Mouse (Mus musculus) MEL (cell line): Measurements from ENCODE around the gene Trpm8. TPM values are rescaled to one million over a fixed set of nuclear protein-coding genes. Genes with fewer than 3 reads are reported as not detected.
A peak's percentile ranks its signal among the peaks of the same experiment; 100 is the strongest.

Source experiments
- DNase-seq: peaks from one replicate; pipeline ENCODE4 v3.0.0; 2011; ENCODE audit warnings: low read depth, low spot score
- H3K27ac ChIP-seq: 2 replicates; pipeline ENCODE4 v1.5.1; 2012; ENCODE audit warnings: low read depth, mild to moderate bottlenecking, control low read depth, low read length, moderate library complexity; ENCODE audit not compliant: control insufficient read depth
- H3K27me3 ChIP-seq, 2 experiments: fragments of 150-350 bp in 1 of 2; sonication (generic) in 1 of 2; 2 replicates each; pipeline ENCODE4 v1.6.1; 2012; ENCODE audit warnings: low read length in 2 of 2, mild to moderate bottlenecking in 2 of 2, improper control_type of control experiment in 1 of 2, moderate library complexity in 1 of 2; ENCODE audit not compliant: insufficient read depth in 2 of 2, control insufficient read depth in 1 of 2
- H3K36me3 ChIP-seq, 2 experiments: 2 replicates each; pipeline ENCODE4 v1.6.1; 2012 to 2014; ENCODE audit warnings: low read length in 2 of 2, improper control_type of control experiment in 1 of 2, inconsistent platforms in 1 of 2, mild to moderate bottlenecking in 1 of 2; ENCODE audit not compliant: insufficient read depth in 2 of 2, control insufficient read depth in 1 of 2
- H3K4me1 ChIP-seq, 2 experiments: fragments of 150-350 bp in 1 of 2; sonication (generic) in 1 of 2; 2 replicates each; pipeline ENCODE4 v1.6.1; 2012; ENCODE audit warnings: low read length in 2 of 2, improper control_type of control experiment in 1 of 2, mild to moderate bottlenecking in 1 of 2; ENCODE audit not compliant: insufficient read depth in 2 of 2, control insufficient read depth in 1 of 2
- H3K4me3 ChIP-seq, 2 experiments: fragments of 150-350 bp in 1 of 2; sonication (generic) in 1 of 2; 2 replicates each; pipeline ENCODE4 v1.5.1; 2012; ENCODE audit warnings: low read depth in 2 of 2, low read length in 2 of 2, mild to moderate bottlenecking in 2 of 2, moderate library complexity in 2 of 2, control low read depth in 1 of 2, improper control_type of control experiment in 1 of 2; ENCODE audit not compliant: control insufficient read depth in 1 of 2, insufficient read depth in 1 of 2
- H3K79me2 ChIP-seq: 2 replicates; pipeline ENCODE4 v1.6.1; 2012; ENCODE audit warnings: mild to moderate bottlenecking, low read length, moderate library complexity; ENCODE audit not compliant: control insufficient read depth, poor library complexity, insufficient read depth
- H3K9ac ChIP-seq: 2 replicates; pipeline ENCODE4 v1.6.1; 2012; ENCODE audit warnings: low read depth, mild to moderate bottlenecking, control low read depth, low read length, moderate library complexity; ENCODE audit not compliant: control insufficient read depth, poor library complexity, severe bottlenecking
- H3K9me3 ChIP-seq: fragments of 150-350 bp; sonication (generic); replicated peaks from 2 replicates; pipeline ENCODE4 v1.6.1; 2012; ENCODE audit warnings: mild to moderate bottlenecking, low read length, improper control_type of control experiment, moderate library complexity; ENCODE audit not compliant: insufficient read depth
- BHLHE40 ChIP-seq: IDR thresholded peaks from 2 replicates; pipeline ENCODE4 v1.6.1; 2012; ENCODE audit warnings: low read depth, mild to moderate bottlenecking, inconsistent platforms, low read length, improper control_type of control experiment, borderline replicate concordance
- CHD1 ChIP-seq: IDR thresholded peaks from 2 replicates; pipeline ENCODE4 v1.6.1; 2012; ENCODE audit warnings: low read depth, mild to moderate bottlenecking, inconsistent platforms, low read length, improper control_type of control experiment
- CHD2 ChIP-seq: IDR thresholded peaks from 2 replicates; pipeline ENCODE4 v1.6.1; 2011; ENCODE audit warnings: low read length, improper control_type of control experiment
- CTCF ChIP-seq, 3 experiments: IDR thresholded peaks in 2 of 3; conservative IDR thresholded peaks in 1 of 3; 2 replicates each; pipeline ENCODE4 v1.5.1; 2011 to 2012; ENCODE audit warnings: low read length in 3 of 3, low read depth in 2 of 3, mild to moderate bottlenecking in 2 of 3, improper control_type of control experiment in 1 of 3, inconsistent platforms in 1 of 3, mixed read lengths in 1 of 3, moderate library complexity in 1 of 3; ENCODE audit not compliant: control insufficient read depth in 1 of 3, insufficient read depth in 1 of 3, poor library complexity in 1 of 3, severe bottlenecking in 1 of 3
- EP300 ChIP-seq, 2 experiments: IDR thresholded peaks; 2 replicates each; pipeline ENCODE4 v1.6.1; 2011; ENCODE audit warnings: improper control_type of control experiment in 2 of 2, low read length in 2 of 2, low read depth in 1 of 2, mild to moderate bottlenecking in 1 of 2
- GABPA ChIP-seq: IDR thresholded peaks from 2 replicates; pipeline ENCODE4 v1.6.1; 2012; ENCODE audit warnings: low read depth, mild to moderate bottlenecking, inconsistent platforms, low read length, improper control_type of control experiment, moderate library complexity
- GATA1 ChIP-seq: IDR thresholded peaks from 2 replicates; pipeline ENCODE4 v1.6.1; 2011; ENCODE audit warnings: low read depth, low read length, improper control_type of control experiment
- MAFK ChIP-seq: IDR thresholded peaks from 2 replicates; pipeline ENCODE4 v1.6.1; 2011; ENCODE audit warnings: low read depth, mild to moderate bottlenecking, low read length, improper control_type of control experiment, borderline replicate concordance
- MEF2A ChIP-seq: IDR thresholded peaks from 2 replicates; pipeline ENCODE4 v1.6.1; 2014; ENCODE audit warnings: low read depth, mild to moderate bottlenecking, inconsistent platforms, low read length, improper control_type of control experiment; ENCODE audit not compliant: poor library complexity, insufficient replicate concordance, severe bottlenecking; ENCODE audit errors: extremely low read depth
- MYC ChIP-seq: IDR thresholded peaks from 2 replicates; pipeline ENCODE4 v1.6.1; 2011; ENCODE audit warnings: low read depth, mild to moderate bottlenecking, low read length, improper control_type of control experiment, moderate library complexity
- POLR2A ChIP-seq, 2 experiments: IDR thresholded peaks; 2 replicates each; pipeline ENCODE4 v1.6.1; 2011 to 2012; ENCODE audit warnings: low read length in 2 of 2, mild to moderate bottlenecking in 2 of 2, control low read depth in 1 of 2, improper control_type of control experiment in 1 of 2, low read depth in 1 of 2, moderate library complexity in 1 of 2; ENCODE audit not compliant: control insufficient read depth in 1 of 2, insufficient read depth in 1 of 2, poor library complexity in 1 of 2
- POLR2AphosphoS2 ChIP-seq: IDR thresholded peaks from 2 replicates; pipeline ENCODE4 v1.6.1; 2011; ENCODE audit warnings: low read length, improper control_type of control experiment
- POLR2AphosphoS5 ChIP-seq: IDR thresholded peaks from 2 replicates; pipeline ENCODE4 v1.6.1; 2012; ENCODE audit warnings: low read depth, borderline replicate concordance, mild to moderate bottlenecking, inconsistent platforms, low read length, moderate library complexity, mixed read lengths
- SIN3A ChIP-seq: IDR thresholded peaks from 2 replicates; pipeline ENCODE4 v1.6.1; 2012; ENCODE audit warnings: low read length, improper control_type of control experiment, inconsistent platforms
- USF2 ChIP-seq, 2 experiments: IDR thresholded peaks; 2 replicates each; pipeline ENCODE4 v1.6.1; 2011 to 2012; ENCODE audit warnings: improper control_type of control experiment in 2 of 2, low read length in 2 of 2, borderline replicate concordance in 1 of 2, inconsistent platforms in 1 of 2, low read depth in 1 of 2, mild to moderate bottlenecking in 1 of 2; ENCODE audit not compliant: insufficient read depth in 1 of 2
- ZC3H11A ChIP-seq: IDR thresholded peaks from 2 replicates; pipeline ENCODE4 v1.6.1; 2012; ENCODE audit warnings: low read depth, mild to moderate bottlenecking, inconsistent platforms, low read length, improper control_type of control experiment
- ZMIZ1 ChIP-seq: IDR thresholded peaks from 2 replicates; pipeline ENCODE4 v1.6.1; 2012; ENCODE audit warnings: low read depth, mild to moderate bottlenecking, inconsistent platforms, low read length, improper control_type of control experiment, moderate library complexity
- ZNF384 ChIP-seq: IDR thresholded peaks from 2 replicates; pipeline ENCODE4 v1.6.1; 2012; ENCODE audit warnings: low read depth, mild to moderate bottlenecking, inconsistent platforms, low read length, improper control_type of control experiment
- polyA plus RNA-seq, 2 experiments: library from polyadenylated mRNA; stranded (reverse) in 1 of 2; unstranded in 1 of 2; fragments of >175 nt in 1 of 2; fragments of >200 nt in 1 of 2; gene quantifications; 2 replicates each; pipeline versions ENCODE4 v1.2.1 to v1.2.4; 2012; ENCODE audit warnings: low replicate concordance in 2 of 2, low read depth in 1 of 2; ENCODE audit not compliant: insufficient read length in 2 of 2, insufficient read depth in 1 of 2, missing spikeins in 1 of 2
- total RNA-seq: library from RNA; depleted of rRNA; stranded (reverse); fragments of 300-350 nt; gene quantifications from 2 replicates; pipeline ENCODE4 v1.2.3, GENCODE M21; 2012

Gene Trpm8
- total and polyA plus RNA-seq, 3 experiments, result not detected

DNA sequence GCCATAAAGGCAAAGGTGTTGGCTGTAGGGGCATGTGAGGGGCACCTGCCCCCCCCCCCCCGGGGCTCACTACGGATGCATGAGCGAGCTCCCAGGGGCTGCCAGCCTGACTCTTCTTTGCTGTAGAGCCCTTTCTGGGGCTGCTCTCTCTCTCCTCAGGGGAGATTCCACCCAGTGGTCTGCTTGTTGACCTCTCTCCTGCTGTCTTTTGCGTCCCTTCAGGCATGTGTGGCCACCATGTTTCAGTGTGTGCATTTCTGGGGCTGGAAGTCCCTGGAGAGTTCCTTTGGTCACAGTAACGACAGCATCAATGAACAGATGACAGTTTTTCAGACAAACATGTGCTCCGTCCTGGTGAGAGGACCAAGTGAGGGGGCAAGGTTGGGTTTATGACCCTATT, 19.1 kb upstream of the Trpm8 start:
- no peak overlapping the region for H3K4me3 ChIP-seq
- H3K79me2 ChIP-seq, result no peaks in the 10 kb centered on the region
- TF ChIP-seq MYC, result no peak
- no peak for TF ChIP-seq GABPA
- no peak for TF ChIP-seq MAFK
- TF ChIP-seq CHD2, result no peak
- H3K27ac ChIP-seq, result no peak overlapping the region
- H3K4me1 ChIP-seq, result peaks cover 7 to 17% of the 10 kb centered on the region in 2 experiments
- no peaks in the 10 kb centered on the region for H3K27me3 ChIP-seq
- no peaks in the 10 kb centered on the region for H3K9me3 ChIP-seq
- no peak overlapping the region for H3K9ac ChIP-seq
- no peak for DNase-seq
- peaks cover 0 to 24% of the 10 kb centered on the region in 2 experiments; a peak in 2 of 4 replicates for H3K36me3 ChIP-seq

DNA sequence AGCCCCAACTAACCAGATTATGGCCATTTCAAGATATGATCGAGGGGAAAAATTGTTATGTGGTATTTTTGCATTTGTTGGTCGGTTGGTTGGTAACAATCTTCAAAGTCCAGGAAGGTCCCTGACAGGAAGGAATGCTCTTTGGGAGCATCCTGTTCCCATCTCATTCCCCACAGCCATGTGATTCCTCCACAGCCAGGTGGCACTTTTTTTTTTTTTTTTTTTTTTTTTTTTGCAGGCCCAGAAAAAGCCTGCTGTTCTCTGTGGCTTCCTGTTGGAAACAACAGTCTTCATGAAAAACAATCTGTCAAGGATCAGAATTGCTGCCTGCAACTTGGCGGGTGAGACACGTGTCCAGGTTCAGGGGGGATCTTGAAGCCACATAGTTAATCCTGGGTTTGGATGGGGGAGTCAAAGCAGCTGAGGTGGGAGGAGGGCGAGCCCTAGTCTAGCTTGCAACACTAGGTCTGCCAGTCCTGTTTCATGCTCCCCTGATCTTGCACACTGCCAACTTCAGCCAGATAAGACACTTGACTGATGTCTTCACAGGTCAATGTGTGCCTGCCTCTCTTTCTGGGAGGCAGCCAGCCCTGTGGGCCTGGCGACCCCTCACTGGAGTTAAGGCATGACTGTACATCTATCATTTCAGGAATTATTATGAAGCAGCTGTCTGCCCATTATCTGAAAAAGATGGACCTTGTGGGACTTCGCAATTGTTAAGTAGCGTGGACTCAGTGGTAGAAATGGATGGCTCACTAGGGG, 18.4 kb upstream of the Trpm8 start:
- H3K36me3 ChIP-seq, result peaks cover 0 to 24% of the 10 kb centered on the region in 2 experiments; a peak in 2 of 4 replicates
- no peaks in the 10 kb centered on the region for H3K27me3 ChIP-seq
- no peak overlapping the region for H3K9ac ChIP-seq
- TF ChIP-seq USF2 (IDR thresholded peaks at IDR 0.05; ENCODE audit: borderline replicate concordance in 1 of 2, insufficient read depth in 1 of 2, low read depth in 1 of 2, low read length in 2 of 2), result no peak
- peak; percentile 58; the same call in 1 of the 2 replicates for TF ChIP-seq ZMIZ1
- peak; percentile 68 for TF ChIP-seq POLR2AphosphoS2
- TF ChIP-seq EP300 (IDR thresholded peaks at IDR 0.05; ENCODE audit: low read depth in 1 of 2, low read length in 2 of 2), result no peak
- TF ChIP-seq MEF2A, result no peak
- TF ChIP-seq POLR2AphosphoS5, result no peak; the same call in 1 of the 2 replicates
- 0 out of 4 replicates have a peak, but pooled peaks of 1 of the 2 experiments have one; percentile 17 for TF ChIP-seq POLR2A (IDR thresholded peaks at IDR 0.05; ENCODE audit: control insufficient read depth in 1 of 2, insufficient read depth in 1 of 2, low read depth in 1 of 2, low read length in 2 of 2, poor library complexity in 1 of 2)
- TF ChIP-seq SIN3A, result no peak
- TF ChIP-seq GATA1, result no peak
- no peak for TF ChIP-seq BHLHE40
- TF ChIP-seq ZNF384, result peak; percentile 91
- no peak for TF ChIP-seq CHD1
- no peak for TF ChIP-seq ZC3H11A
- TF ChIP-seq CTCF (IDR thresholded peaks at IDR 0.05 in 2 of 3, conservative IDR thresholded peaks at IDR 0.05 in 1 of 3; ENCODE audit: control insufficient read depth in 1 of 3, insufficient read depth in 1 of 3, low read depth in 2 of 3, low read length in 3 of 3, poor library complexity in 1 of 3, severe bottlenecking in 1 of 3), result no peak
- H3K4me1 ChIP-seq, result peaks cover 7 to 17% of the 10 kb centered on the region in 2 experiments
- H3K27ac ChIP-seq, result no peak overlapping the region
- no peaks in the 10 kb centered on the region for H3K79me2 ChIP-seq
- no peaks in the 10 kb centered on the region for H3K9me3 ChIP-seq
- H3K4me3 ChIP-seq, result no peak overlapping the region
- DNase-seq, result peak; percentile 53
